Mouse (Mus musculus) CD8-positive naive resting alpha-beta T cell, adult 2 months (primary cell): ENCODE data around the gene Sema4a.

Experiments
- DNase-seq, 2 experiments: peaks; one replicate each; pipeline ENCODE4 v3.0.0; 2022; ENCODE audit warnings: low read depth in 2 of 2, low spot score in 2 of 2

The Sema4a gene

DNA sequence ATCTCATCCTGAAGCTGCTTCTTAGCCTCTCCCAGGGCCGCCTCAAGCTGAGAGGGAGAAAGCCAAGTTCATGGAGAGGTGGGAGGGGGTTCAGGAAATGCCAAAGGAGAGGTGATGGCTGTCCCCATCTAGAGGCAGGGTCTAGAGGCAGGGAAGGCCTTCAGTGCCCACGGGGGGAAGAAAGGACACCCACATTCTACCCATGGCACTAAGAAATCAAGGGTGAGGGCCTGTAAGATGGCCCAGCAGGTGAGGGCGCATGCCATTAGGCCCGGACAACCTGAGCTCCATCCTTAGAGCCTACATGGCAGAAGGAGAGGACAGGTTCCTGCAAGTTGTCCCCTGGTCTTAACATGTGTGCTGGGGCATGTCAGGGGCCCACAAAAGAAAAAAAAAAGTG, 25.9 kb upstream of the Sema4a start:
- DNase-seq: no peak

DNA sequence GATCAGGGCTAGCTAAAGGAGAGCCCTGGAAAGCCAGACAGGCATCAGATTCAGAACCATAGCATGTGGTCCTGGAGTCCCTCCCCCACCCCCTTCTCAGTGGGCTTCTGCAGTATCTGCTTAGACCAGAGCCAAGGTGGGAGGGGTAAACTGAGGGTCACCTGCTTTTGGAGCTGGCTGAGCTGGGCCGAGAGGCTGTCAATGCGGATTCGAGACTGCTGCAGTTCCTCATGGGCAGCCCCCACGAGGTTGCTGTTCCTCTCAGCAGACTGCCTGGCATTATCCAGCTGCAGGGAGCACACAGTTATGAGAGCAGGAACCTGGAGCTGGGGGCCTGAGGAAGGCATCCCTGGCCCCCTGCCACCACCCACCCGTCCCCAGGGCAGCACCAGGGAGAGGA, 25.1 kb upstream of the Sema4a start:
- no peak for DNase-seq

DNA sequence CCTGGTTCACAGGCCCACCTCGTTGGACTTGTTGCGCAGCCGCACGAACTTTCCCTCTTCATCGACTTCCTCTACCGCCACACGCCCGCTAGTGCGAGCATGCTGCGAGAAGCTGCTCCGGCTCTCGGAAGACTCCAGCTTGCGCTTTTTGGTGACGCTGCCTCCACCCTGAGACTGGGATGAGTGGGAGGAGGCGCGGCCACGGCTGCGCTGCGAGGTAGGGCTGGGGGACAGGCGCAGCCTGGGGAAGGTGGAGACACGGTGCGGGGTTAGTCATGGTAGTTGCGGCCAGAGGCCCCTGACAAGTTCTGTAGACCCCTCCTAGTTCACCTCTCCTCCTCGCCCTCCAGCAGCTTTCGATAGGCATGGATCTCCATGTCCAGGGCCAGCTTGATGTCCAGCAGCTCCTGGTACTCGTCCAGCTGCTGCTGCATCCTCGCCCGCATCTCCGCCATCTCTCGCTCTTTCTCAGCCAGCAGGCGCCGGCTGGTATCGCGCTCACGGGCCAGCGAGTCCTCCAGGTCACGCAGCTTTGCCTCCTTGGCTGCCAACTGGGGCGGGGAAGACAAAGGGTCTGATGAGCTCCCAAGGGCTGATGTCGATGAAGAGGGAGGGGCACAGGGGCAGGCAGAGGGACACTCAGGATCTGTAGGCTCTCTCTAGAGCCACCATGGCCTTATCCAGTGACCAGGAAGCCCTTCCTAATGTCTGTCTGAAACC, 23.8 kb upstream of the Sema4a start:
- DNase-seq: peak; percentile 27 to 35

DNA sequence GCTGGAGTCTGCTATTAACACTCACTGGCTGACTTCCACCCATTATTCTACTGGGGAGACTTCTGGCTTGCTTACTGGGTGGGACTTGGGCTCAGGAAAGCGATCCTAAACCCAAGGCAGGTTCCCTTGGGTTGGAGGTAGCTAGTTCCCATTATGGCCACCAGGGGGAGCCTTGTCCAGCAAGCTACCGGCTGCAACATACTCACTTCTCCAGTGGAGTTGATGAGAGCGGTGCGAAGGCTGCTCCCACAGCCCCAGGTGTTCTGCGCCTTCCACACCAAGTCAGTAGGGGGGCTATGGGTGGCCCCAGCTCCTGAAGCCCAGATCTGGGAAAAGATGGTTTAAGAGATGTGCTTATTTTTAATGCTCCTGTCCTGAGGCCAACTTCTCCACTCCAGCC, 22.6 kb upstream of the Sema4a start:
- DNase-seq: peak; percentile 76 to 80

DNA sequence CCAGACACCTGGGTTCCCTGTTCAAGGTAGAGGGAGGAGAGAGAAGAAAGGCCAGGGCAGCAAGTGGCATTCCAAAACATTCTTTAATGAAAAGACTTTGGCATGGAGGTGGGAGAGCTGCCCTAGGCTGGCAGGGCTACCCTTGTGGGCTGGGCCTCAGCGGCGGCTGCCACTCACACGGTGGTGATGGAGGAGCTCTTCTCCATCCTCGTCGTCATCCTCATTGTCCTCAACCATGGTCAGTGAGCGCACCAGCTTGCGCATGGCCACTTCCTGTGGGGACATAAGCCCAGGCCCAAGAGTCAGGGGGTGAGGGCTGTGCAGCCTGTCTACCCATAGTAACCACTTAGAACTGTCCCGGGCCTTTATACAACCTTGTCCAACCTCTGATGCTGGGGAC, 22.2 kb upstream of the Sema4a start:
- no peak for DNase-seq

DNA sequence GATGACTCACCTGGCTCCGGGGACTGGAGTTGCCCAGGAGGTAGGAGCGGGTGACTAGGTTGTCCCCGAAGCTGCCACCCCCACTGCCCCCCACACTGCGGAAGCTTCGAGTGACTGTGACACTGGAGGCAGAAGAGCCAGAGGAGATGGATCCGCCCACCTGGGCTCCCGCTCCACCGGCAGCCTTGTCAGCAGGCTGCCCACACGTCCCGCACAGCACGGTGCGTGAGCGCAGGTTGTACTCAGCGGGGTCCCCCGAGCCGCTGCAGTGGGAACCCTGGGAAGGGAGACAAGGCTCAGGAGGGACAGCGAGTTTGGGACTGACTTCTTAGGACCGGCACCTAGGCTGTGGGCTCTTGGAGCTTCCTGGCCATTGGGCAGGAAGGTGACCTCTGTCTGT, 21.4 kb upstream of the Sema4a start:
- DNase-seq: no peak

DNA sequence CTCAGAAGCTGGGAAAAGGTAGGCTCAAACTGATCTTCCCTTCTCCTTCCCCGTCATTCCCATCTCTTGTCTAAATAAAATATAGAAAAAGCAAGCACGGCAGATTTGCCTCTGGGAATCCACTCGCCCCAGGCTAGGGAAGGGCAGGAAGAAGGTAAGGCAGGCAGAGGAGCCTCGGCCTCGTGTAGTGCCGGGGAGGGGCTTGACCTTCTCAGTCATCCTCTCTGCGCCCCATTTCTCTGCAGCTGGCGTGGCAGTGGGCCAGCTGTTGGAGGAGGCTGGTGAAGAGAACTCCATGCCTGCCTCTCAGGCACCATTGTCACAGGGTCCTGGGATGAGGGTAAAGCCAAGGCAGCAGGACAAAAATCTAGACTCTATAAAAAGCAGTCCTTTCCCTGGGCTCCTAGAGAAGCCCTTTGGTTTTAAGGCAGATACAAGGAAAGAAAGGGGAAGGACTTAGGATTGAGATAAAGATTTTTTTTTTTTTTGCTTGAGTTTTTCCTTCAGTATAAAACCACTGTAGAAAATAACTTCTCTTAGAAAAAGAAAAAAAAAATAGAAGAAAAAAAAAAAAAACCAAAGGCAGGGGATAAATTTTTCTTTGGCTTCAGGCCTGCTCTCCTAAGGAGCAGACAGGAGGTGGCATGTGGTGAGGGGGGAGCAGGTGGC, 20.5 kb upstream of the Sema4a start:
- no peak for DNase-seq

DNA sequence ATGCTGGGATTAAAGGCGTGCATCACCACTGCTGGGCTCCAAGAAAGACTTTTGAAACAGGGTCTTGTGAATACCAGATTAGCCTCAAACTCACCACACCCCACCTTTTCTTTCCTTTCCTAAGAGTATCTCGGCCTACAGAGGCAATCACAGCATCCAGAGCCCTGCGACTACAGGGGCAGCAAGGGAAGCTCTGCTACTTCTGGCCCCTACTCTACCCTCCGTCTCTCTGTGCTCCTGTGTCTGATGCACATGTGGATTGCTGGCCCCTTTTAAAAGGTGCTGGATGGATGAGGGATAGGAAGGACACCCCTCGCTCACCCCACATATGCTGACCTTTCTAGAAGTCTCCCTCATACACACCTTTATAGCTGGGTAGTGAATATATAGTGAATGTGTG, 19.7 kb upstream of the Sema4a start:
- DNase-seq: no peak

DNA sequence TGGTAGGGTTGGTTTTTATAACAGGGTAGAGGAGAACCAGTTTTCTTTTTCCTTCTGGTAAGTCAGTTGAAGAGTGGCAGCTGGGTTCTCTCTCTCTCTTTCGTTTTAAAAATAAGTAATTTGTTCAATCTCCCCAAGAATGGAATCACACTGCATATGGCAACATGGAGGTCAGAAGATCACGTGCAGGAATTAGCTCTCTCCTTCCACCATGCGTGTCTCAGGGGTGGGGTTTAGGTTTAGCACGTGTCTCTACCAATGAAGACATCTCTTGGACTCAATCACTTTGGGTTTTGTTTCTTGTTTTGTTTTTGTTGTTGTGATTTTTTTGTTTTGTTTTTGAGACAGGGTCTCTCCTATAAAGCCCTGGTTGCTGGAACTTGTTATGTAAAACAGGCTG, 18.8 kb upstream of the Sema4a start:
- DNase-seq: no peak

DNA sequence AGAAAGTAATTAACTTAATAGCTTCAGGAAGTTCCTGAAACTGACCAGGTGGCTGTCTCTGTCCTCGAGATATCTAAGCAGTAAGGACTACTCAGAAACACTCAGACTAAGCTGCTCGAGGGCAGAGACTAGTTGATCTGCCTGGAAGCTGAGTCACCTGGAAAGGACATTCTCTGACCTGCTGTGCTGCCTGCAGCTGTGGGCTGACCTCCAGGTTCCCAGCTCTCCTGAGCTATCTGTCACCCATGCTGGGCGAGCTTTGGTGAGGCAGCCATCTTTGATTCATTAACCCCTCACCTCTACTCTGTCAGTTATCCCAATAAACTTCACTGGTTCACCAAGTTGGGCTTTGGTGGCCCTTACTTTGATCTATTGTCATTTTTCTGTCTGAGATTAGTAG, 18.2 kb upstream of the Sema4a start:
- DNase-seq: no peak

DNA sequence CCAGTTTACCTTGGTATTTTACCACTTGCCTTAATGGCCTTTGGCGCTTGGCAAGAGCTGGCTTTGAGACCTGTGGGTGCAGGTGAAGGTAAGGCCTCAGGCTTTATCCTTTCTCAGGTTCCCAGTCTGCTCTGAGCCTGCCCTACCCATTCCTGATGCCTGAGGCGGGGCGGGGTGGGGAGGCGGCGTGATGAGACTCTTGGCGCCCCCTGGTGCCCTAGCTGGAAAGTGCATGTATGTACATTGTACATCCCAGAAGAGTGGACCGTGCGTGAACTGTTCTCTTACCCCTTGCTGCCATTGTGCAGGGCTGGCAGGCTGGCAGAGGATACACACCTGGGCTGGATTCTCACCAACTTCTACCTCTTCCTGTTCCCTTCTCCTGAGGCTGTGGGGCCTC, 16.8 kb upstream of the Sema4a start:
- DNase-seq: peak; percentile 74 to 80

DNA sequence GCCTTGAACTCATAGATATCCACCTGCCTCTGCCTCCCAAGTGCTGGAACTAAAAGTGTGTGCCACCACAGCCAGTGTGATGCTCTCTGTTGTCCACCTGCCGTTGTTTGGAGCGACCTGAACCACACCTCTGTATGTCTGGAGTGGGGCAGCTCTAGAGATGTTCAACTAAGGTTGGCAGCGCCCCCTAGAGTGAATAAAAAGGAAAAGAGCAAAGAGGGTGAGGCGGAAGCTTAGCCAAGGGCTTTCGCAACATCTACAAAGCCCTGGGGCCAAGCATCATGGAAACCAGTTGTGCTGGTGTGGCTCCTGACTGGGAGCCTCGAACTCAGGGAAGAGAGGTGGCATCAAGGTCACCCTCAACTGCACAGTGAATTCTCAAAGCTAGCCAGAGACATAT, 15.4 kb upstream of the Sema4a start:
- DNase-seq: no peak

DNA sequence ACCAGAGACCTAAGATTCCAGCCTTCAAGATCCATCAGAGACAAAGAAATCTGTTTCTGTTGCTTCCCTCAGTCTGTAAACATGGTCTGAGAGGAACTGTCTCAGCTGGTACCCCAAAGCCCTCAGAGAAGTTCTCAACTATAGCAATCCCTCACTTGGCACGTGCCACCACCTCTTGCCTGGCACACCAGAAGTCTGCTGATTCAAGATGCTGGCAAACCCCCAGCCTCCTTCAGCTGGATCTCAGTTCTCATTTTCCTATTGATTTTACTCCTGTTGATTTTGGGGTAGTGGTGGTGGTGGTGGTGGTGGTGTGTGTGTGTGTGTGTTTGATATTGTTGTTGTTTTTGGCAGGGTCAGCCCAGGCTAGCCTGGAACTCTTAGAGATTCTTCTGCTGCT, 12.6 kb upstream of the Sema4a start:
- DNase-seq: no peak

DNA sequence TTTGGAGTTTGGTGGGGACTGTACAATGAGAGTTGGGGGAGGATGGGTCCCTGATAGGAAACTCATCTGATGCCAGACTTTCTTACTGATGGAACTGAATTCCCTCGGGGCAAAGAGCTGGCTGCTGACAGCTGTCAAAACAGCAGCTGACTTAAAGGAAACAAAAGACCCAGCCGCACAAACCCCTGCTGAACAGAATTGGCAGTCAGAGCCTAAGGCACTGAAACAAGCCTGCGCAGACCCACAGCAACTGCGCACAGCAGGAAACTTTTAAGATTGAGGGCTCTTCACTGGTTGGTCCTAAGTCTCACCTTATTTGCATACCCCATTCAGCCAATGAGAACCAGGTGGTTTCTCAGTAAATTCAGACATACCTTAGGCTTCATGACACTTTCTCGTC, 12.0 kb upstream of the Sema4a start:
- DNase-seq: no peak

DNA sequence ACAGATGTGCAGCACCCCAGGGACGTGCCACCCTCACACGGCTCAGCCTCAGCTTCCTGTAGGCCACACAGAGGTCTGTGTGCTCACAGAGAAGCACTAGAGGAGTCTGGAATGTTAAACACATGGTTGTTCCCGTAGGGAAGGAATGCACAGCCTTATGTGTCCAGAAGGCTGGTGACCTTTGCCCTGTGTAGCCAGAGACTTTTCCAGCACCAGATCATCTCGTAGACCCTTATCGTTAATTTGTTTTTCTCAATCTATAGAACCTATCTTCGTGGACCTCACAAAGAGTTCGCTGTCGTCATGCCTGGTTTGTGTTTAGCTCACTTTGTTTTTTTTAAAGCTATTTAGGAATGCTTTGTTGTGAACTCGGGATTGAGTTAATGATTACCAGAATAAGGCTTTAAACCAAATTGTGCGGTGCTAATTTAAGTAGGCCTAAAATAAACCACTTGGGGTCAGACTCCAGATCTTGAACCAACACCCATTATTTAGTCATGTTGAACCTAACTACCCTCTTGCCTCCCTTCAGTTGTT, 10.0 kb upstream of the Sema4a start:
- no peak for DNase-seq

DNA sequence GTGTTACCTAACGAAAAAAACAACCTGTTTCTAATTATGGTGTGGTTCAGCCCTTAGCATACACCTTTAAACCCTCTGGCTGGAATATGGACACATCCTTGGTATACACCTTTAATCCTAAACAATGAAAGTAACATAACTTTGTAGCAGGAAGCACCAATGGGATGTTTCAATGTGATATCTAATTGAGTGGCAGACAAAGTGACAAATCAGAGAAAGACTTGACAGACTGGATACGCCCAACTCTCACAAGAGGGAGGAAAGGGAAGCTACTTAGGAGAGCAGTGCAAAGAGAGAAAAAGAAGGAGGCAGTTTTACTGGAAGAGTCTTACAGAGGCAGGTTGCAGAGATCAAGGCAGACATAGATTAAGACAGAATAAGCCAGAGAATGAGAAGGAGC, 8.5 kb upstream of the Sema4a start:
- no peak for DNase-seq

DNA sequence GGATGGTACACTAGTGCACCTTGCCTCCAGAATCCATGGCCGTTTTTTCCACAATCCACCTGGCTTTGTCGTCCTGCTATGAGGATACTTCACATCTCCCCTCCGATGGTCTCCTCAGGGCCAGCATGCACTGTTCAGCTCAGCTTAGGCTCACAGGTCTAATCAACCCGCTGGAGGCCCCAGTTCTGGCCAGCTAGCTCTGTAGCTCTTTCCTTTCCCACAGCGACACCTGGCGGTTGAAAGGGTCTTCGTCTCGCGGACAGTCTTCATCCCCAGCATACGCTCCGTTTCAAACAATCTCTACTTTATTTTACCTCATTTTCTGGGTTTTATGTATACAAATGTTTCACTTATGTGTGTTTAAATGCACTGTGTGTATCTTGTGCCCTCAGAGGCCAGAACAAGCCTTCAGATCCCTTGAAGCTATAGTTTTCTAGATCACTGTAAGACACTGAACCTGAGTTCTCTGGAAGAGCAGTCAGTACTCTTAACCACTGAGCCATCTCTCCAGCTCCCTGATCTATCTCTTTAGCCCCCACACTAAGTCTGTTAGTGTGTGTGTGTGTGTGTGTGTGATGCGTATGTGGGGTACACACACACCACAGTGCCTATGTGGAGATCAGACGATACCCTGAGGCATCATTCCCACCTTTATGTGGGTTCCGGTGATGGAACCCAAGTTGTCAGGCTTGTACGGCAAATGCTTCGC, 6.3 kb upstream of the Sema4a start:
- DNase-seq: peak; percentile 83 to 91

DNA sequence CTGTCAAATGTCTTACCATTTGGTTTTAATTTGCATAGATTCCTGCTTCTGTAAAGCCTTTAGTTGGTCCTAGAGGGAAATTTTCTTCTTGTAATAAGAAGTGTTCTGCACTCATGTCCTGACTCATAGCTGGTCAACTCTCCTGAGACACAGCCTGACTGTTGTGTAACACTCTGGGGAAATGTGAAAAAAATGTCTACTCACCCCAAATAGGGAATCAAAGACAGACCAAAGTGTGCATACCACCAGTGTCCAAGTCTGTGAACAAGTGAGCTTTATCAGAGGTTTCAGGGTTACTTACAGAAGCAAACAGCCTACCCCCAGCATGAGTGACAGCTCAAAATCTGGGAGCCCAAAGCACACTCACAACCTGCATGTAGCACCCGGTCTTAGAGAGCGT, 4.1 kb upstream of the Sema4a start:
- DNase-seq: no peak

DNA sequence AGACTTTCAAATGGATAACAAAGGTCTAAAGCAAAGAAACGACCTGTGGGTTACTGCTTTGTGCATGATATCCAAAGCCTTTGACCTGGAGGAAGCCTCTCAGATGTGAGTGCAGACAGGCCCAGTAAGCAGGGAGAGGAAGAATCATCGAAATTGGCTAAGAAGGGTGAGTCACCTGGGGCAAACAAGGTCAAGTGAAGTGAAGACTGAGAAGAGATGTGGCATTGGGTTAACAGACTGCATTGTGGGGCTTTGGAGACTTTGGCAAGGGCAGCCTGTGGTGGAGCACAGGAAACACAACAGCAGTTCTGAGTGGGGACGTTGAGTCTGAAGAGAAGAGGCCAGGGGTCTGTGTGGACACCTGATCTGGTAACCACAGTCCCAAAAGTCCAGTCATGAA, 3.4 kb upstream of the Sema4a start:
- no peak for DNase-seq

DNA sequence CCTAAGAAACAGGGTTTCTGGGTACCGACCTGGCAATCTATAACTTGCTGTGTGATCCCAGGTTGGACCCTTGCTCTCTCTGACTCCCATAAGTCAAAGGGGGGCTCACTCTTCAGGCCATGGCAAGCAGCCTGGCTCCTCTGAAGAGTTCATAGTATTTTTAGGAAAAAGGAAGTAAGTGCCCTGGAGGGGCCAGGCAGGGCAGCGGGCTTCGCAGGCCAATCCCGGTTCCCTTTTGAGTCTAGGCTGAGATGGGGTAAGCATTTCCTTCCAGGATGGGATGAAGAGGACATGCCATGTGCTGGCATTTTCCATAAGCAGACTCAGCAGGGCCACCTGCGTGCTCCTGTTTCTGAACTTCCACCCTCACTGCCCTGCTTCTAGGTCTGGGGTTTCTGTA, 953 bp downstream of the Sema4a start:
- no peak for DNase-seq

DNA sequence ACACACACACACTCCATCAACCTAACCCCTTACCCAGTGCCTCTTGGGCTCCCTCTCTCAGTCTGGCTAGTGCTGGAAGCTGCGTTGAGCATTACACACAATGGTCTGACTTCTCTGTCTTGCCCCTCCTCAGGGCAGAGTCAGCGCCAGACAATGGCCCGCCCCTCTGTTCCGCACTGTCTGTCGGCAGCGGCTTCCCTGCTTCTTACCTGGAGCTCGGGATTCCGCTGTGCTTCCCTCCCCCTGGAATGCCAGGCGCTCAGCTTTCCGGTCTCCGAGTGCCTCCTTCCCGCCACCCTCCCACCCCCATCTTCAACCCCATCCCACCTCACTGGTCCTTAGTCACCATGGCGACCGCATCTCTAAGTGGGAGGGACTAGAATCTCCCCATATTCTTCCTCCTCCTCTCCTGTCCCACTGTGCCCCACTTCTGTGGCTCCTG, 2.2 kb downstream of the Sema4a start:
- no peak for DNase-seq
